Mouse (Mus musculus) heart, embryonic 16.5 days (tissue): ENCODE data around the gene Alg14. TPM values are rescaled to one million over a fixed set of nuclear protein-coding genes. Genes with fewer than 3 reads are reported as not detected.

Experiments
- ATAC-seq: fragments of 200-750 bp; cut with Nextera tagmentation; replicated peaks from 2 replicates; pipeline ENCODE4 v1.8.0; 2017; ENCODE audit warnings: moderate number of reproducible peaks; ENCODE audit not compliant: insufficient read depth, low FRiP score; ENCODE audit errors: extremely low read depth
- H3K27ac ChIP-seq: fragments of 300-500 bp; sonication (generic); 2 replicates; pipeline ENCODE4 v1.5.1; 2014; ENCODE audit warnings: mild to moderate bottlenecking, low read length, control low read depth, moderate library complexity
- H3K27me3 ChIP-seq: fragments of 300-500 bp; sonication (generic); 2 replicates; pipeline ENCODE4 v1.6.1; 2014; ENCODE audit warnings: low read length, mixed read lengths; ENCODE audit not compliant: control insufficient read depth, insufficient read depth
- H3K36me3 ChIP-seq: fragments of 300-500 bp; sonication (generic); 2 replicates; pipeline ENCODE4 v1.6.1; 2014; ENCODE audit not compliant: control insufficient read depth, insufficient read depth
- H3K4me1 ChIP-seq: fragments of 300-500 bp; sonication (generic); 2 replicates; pipeline ENCODE4 v1.6.1; 2014; ENCODE audit warnings: low read length, mixed read lengths; ENCODE audit not compliant: control insufficient read depth, insufficient read depth
- H3K4me2 ChIP-seq: fragments of 300-500 bp; sonication (generic); 2 replicates; pipeline ENCODE4 v1.6.1; 2014; ENCODE audit warnings: low read depth, mild to moderate bottlenecking, control low read depth, low read length
- H3K4me3 ChIP-seq: fragments of 300-500 bp; sonication (generic); 2 replicates; pipeline ENCODE4 v1.5.1; 2014; ENCODE audit warnings: mild to moderate bottlenecking, control low read depth, low read length
- H3K9ac ChIP-seq: fragments of 300-500 bp; sonication (generic); 2 replicates; pipeline ENCODE4 v1.6.1; 2014; ENCODE audit warnings: low read length, control low read depth
- H3K9me3 ChIP-seq: fragments of 300-500 bp; sonication (generic); replicated peaks from 2 replicates; pipeline ENCODE4 v1.6.1; 2016; ENCODE audit warnings: low read length; ENCODE audit not compliant: control insufficient read depth
- WGBS: fragments of 180-500 bp; shearing (Covaris S2); extraction: QIAGEN DNeasy Blood & Tissue Kit; methylation state at CpG from one replicate; pipeline ENCODE4 v1.1.7; 2014; 5-methylcytosine and 5-hydroxymethylcytosine counted together
- polyA plus RNA-seq: library from polyadenylated mRNA; unstranded; fragments of >200 nt; fragmentation: Nextera tagmentation; extraction: Ambion mirVana; gene quantifications from 2 replicates; pipeline ENCODE4 v1.2.1, GENCODE M21; 2015

Alg14 gene
- polyA plus RNA-seq, 1 experiment from 2014 or later, result 39.8 TPM

DNA sequence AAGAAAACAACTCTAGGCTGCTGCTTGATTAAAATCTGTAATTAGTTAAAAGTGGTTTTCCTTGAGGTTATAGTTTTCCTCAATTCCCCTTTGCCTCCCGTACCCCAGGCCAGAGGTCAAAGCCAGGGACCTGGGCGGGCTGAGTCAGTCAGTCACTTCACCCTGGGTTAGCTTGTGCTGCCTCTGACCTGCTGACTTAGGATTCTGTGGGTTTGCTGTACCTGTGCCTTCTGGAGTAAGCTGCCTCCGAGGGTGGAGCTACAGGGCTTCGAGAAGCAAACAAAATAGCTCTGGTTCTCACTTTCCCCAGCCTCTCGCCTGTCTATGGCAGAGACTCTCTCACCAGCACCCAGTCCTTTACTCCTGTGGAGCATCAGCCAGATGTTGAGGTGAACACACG lies 67.3 kb downstream of the Alg14 start:
- H3K27me3 ChIP-seq, result no peaks in the 10 kb centered on the region
- no peak overlapping the region for H3K27ac ChIP-seq
- no peaks in the 10 kb centered on the region for H3K9me3 ChIP-seq
- H3K36me3 ChIP-seq, result no peaks in the 10 kb centered on the region
- no peaks in the 10 kb centered on the region for H3K4me1 ChIP-seq
- 82% methylated on average over 6 of the region's 6 CpGs for WGBS
- no peak overlapping the region for H3K4me2 ChIP-seq
- no peak for ATAC-seq
- H3K9ac ChIP-seq, result no peak overlapping the region
- H3K4me3 ChIP-seq, result no peak overlapping the region

DNA sequence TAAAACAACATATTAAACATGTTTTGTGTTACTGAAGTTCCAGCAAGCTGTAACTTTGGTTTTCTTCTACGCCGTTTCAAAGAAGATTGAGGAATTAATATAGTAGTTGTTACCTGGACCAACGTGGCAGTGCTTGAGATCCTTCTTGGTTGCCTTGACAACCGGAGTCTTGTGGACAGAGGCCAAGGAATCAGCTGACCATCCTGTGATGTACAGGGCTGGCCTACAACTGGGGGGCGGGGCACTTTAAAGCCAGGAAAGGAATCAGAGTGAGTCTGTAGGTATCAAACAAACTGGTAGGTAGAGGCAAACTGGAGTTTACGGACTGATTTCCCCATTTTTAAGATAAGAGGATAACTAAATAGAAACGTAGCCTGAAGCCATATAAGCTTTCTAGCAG lies 67.7 kb downstream of the Alg14 start:
- no peak overlapping the region for H3K27ac ChIP-seq
- H3K9ac ChIP-seq, result no peak overlapping the region
- H3K4me3 ChIP-seq, result no peak overlapping the region
- no peak for ATAC-seq
- H3K36me3 ChIP-seq, result no peaks in the 10 kb centered on the region
- WGBS, result 80% methylated on average over 7 of the region's 7 CpGs
- H3K4me1 ChIP-seq, result no peaks in the 10 kb centered on the region
- no peaks in the 10 kb centered on the region for H3K9me3 ChIP-seq
- no peaks in the 10 kb centered on the region for H3K27me3 ChIP-seq
- no peak overlapping the region for H3K4me2 ChIP-seq

DNA sequence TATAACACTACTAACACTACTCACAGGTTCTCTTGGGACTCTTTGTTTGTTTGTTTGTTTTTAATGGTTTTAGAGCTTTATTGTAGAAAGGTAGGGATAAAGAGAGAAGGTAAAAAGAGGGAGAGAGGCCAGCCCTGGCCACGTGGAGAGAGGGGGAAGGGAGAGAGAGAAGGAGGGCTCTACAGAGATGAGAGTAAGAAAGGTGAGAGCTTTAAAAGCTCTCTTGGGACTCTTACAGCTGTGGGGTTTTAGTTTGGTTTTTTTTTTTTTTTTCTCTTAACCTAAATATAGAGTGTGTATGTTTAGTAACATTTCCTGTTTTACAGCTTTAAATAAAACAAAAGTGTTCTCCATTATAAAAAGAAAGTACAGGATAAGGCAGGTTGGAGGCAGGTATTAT lies 70.4 kb downstream of the Alg14 start:
- H3K4me3 ChIP-seq, result no peak overlapping the region
- H3K4me1 ChIP-seq, result no peaks in the 10 kb centered on the region
- H3K27me3 ChIP-seq, result no peaks in the 10 kb centered on the region
- H3K9me3 ChIP-seq, result no peaks in the 10 kb centered on the region
- 67% methylated on average over 1 of the region's 1 CpGs for WGBS
- no peak for ATAC-seq
- H3K4me2 ChIP-seq, result no peak overlapping the region
- no peak overlapping the region for H3K9ac ChIP-seq
- no peaks in the 10 kb centered on the region for H3K36me3 ChIP-seq
- no peak overlapping the region for H3K27ac ChIP-seq

DNA sequence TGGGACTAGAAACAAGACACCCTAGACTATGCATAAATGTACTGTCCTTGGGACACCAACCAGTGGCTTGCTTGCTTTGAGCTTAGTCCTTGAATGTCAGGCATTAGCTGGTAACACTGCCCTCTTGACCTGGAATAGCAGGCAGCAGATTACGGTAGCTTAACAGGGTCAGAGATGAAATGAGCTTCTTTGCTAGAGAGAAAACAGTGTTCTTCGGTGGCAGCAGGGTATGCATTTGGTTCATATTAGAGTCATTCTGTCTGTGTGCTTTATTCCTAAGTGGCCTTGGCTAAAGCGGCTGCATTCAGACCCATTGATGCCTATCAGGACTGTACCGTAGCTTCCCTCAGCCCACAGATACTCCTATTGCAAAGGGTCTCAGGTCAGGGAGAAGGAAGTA lies 72.8 kb downstream of the Alg14 start:
- Histone ChIP-seq H3K4me3 (no peak overlapping the region), H3K4me1 (no peaks in the 10 kb centered on the region), H3K27me3 (no peaks in the 10 kb centered on the region), H3K9me3 (no peaks in the 10 kb centered on the region), H3K9ac (no peak overlapping the region), H3K36me3 (no peaks in the 10 kb centered on the region), H3K27ac (no peak overlapping the region), H3K4me2 (no peak overlapping the region)
- no peak for ATAC-seq
- WGBS, result 71% methylated on average over 4 of the region's 4 CpGs

DNA sequence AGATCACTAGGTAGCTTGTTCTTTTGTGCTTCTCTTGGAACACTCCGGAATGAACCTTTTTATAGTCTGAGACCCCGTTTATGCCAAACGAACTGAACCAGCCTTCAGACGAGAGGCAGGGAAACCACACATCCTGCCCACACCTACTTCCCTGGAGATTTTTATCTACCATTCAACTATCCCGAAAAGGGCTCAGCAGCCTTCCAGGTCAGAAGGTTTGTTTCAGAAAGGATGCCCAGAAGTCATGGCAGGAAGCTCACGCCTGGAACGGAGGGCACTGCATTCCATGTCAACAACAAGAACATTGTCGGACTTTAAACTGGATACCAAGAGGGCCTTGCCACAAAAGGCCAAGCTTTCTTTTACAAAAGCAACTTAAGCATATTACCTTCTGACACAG lies 73.6 kb downstream of the Alg14 start:
- WGBS, result 58% methylated on average over 8 of the region's 8 CpGs
- Histone ChIP-seq H3K36me3 (no peaks in the 10 kb centered on the region), H3K4me2 (no peak overlapping the region), H3K4me3 (no peak overlapping the region), H3K27me3 (no peaks in the 10 kb centered on the region), H3K27ac (no peak overlapping the region), H3K4me1 (no peaks in the 10 kb centered on the region), H3K9me3 (no peaks in the 10 kb centered on the region), H3K9ac (no peak overlapping the region)
- ATAC-seq, result no peak

DNA sequence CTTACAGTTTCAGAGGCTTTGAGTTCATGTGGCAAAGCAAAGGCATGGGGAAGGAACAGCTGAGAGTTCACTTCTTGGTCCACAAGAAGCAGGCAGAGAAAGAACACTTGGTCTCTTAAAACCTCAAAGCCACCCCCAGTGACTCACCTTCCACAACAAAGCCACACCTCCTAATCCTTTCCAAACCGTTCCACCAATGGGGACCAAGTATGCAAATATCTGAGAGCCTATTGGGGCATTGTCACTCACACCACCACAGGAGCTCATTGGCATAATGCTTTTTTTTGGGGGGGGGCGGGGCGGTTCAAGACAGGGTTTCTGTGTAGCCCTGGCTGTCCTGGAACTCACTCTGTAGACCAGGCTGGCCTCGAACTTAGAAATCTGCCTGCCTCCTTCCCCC lies 77.0 kb downstream of the Alg14 start:
- peaks cover 5% of the 10 kb centered on the region; the same call in 1 of the 2 replicates for H3K4me1 ChIP-seq
- no peak overlapping the region for H3K9ac ChIP-seq
- H3K4me3 ChIP-seq, result no peak overlapping the region
- 86% methylated on average over 4 of the region's 4 CpGs for WGBS
- no peak overlapping the region for H3K4me2 ChIP-seq
- ATAC-seq, result no peak
- H3K36me3 ChIP-seq, result no peaks in the 10 kb centered on the region
- H3K27me3 ChIP-seq, result no peaks in the 10 kb centered on the region
- H3K9me3 ChIP-seq, result no peaks in the 10 kb centered on the region
- no peak overlapping the region for H3K27ac ChIP-seq

DNA sequence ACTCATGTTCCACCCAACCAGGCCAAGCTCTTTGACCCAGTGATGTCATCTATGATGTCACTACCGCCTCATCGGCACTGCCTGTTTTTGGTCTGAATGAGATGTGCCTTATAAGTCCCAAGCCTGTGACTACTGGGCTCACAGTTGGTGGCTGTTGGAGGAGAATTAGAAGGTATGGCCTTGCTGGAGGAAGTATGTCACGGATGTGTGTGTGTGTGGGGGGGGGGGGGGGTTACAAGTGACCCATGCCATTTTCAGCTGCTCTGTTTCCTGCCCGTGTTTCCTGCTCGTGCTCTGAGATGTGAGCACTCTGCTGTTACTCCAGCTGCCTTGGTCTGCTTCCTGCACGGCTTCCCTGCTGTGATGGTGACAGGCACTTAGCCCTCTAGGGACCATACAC lies 77.9 kb downstream of the Alg14 start:
- peak overlapping the region; percentile 36; the same call in 1 of the 2 replicates for H3K27ac ChIP-seq

DNA sequence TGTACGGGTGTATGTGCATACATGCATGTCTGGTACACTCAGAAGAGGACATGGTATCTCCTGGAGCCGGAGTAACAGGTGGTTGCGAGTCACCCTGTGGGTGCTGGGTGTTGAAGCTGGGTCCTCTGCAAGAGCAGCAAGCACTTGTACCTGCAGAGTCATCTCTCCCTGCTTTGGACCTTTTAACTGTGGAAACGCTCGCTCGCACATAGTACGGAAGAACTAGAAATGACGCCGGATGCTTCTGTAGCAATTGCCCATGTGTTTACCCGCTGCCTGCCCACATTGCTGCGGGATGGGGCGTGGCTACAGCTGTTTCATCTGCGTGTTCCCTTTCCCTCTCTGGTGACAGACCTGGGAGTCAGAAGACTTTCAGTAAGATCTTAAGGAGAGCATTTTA lies 78.7 kb downstream of the Alg14 start:
- no peak overlapping the region for H3K4me2 ChIP-seq
- WGBS, result 77% methylated on average over 13 of the region's 13 CpGs
- H3K9me3 ChIP-seq, result no peaks in the 10 kb centered on the region
- H3K4me1 ChIP-seq, result peaks cover 10% of the 10 kb centered on the region
- no peak overlapping the region for H3K9ac ChIP-seq
- H3K36me3 ChIP-seq, result no peaks in the 10 kb centered on the region
- H3K27me3 ChIP-seq, result no peaks in the 10 kb centered on the region
- ATAC-seq, result no peak; the same call in 1 of the 2 replicates
- no peak overlapping the region for H3K4me3 ChIP-seq
- H3K27ac ChIP-seq, result no peak overlapping the region

More for the DNA sequence above, 77.9 kb downstream of the Alg14 start:
- peak; percentile 34; the same call in 1 of the 2 replicates for ATAC-seq
- WGBS, result 55% methylated on average over 6 of the region's 6 CpGs
- Histone ChIP-seq H3K27me3 (no peaks in the 10 kb centered on the region), H3K9me3 (no peaks in the 10 kb centered on the region), H3K4me1 (peaks cover 10% of the 10 kb centered on the region), H3K36me3 (no peaks in the 10 kb centered on the region), H3K4me3 (no peak overlapping the region), H3K4me2 (no peak overlapping the region), H3K9ac (no peak overlapping the region)

DNA sequence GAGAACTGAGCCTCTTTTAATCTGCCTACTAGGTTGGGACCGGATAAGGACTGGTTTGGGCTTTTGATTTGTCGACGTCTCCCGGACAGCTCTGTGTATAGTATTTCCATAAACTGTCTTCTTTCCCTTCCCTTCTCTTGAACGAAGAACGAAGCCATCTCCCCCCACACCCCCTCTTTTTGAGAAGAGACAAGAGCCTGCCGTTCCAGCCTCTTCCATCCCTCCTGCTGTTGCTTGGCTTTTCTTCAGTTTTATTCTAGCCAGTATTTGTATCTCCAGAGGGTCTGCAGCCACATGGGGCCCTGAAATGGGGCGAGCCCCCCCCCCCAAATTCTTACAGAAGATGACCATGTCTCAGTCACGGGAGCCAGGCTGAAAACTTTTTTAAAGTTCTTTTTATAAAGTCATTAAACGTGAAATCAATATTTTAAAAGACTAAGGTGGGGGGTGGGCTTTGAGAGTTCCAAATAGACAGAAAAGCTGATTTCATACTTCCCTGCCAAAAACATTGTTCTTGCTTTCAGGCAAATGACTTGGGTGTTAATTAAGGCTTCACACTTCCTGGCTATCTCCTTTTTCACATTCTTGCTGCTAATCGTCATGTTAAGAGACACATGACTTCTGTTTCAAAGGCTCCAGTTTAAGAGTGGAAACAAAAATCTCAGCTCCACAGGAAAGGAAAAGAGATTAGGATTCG lies 79.4 kb downstream of the Alg14 start:
- Histone ChIP-seq H3K4me2 (peak overlapping the region; percentile 8; the same call in 1 of the 2 replicates), H3K9me3 (no peaks in the 10 kb centered on the region), H3K27me3 (no peaks in the 10 kb centered on the region), H3K9ac (no peak overlapping the region), H3K4me1 (peaks cover 10% of the 10 kb centered on the region), H3K36me3 (no peaks in the 10 kb centered on the region), H3K27ac (no peak overlapping the region; the same call in 1 of the 2 replicates), H3K4me3 (no peak overlapping the region)
- ATAC-seq, result no peak; the same call in 1 of the 2 replicates
- WGBS, result 52% methylated on average over 12 of the region's 12 CpGs
